Mouse (Mus musculus): ENCODE measurements at regions not wholly inside any gene's neighbourhood (a gene's known extent, or its start where the extent isn't known, plus 50 kb on each side); places are given as distances from the start of the nearest gene placed in this dataset.

DNA sequence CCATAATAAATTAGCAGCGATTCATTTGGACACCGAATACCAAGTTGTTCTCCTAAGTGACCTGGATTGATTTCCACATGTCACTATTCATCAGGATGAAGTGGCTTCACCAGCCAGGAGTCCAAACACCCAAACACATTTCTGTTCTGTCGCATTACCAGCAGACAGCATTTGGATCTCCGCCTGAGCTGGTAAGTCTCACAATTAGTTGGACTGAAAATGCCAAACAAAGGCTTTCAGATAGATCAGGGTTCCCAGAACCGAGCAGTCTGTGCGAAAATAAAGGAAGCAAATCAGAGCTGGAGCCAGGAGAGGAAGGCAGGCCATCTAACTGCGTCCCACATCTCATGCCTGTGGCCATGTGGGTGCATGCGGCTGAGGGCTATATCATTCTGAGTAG lies 251.5 kb upstream of the Eef2kmt start:
- TF ChIP-seq CTCF (IDR thresholded peaks at IDR 0.05; ENCODE audit: insufficient read depth, low read length) (no peak), POLR2A (IDR thresholded peaks at IDR 0.05; ENCODE audit: borderline replicate concordance, extremely low read depth, low read depth, low read length) (no peak)
